Mouse (Mus musculus): ENCODE measurements around the gene Syt7. TPM values are rescaled to one million over a fixed set of nuclear protein-coding genes. Genes with fewer than 3 reads are reported as not detected.

The Syt7 gene
- total RNA-seq, 2 experiments from 2014 or later, result 258 to 328 TPM

Other genes with a start within 250 kb of the Syt7 start
- gene Fads1, start 206.2 kb upstream of the Syt7 start, total RNA-seq (2021), result 100 to 1,000 TPM; 181 to 195 TPM
- gene Tmem258, start 185.1 kb upstream of the Syt7 start, total RNA-seq (2021), result 10 to 100 TPM; 84.3 to 92.4 TPM
- 1 to 10 TPM; 9.1 to 9.4 TPM for gene Fen1, start 184.9 kb upstream of the Syt7 start, total RNA-seq (2021)
- gene Myrf, start 148.3 kb upstream of the Syt7 start, total RNA-seq (2021), result 10 to 100 TPM; 30.5 to 32.4 TPM
- 100 to 1,000 TPM; 121 to 142 TPM for gene Dagla, start 84.2 kb upstream of the Syt7 start, total RNA-seq (2021)
- 10 to 100 TPM; 76.2 to 78.9 TPM for gene Lrrc10b, start 68.4 kb downstream of the Syt7 start, total RNA-seq (2021)
- gene Ppp1r32, start 93.8 kb downstream of the Syt7 start, total RNA-seq (2021), result 1 to 10 TPM; 1.7 to 3.4 TPM
- 10 to 100 TPM; 65.9 to 72.2 TPM for gene Cpsf7, start 136.2 kb downstream of the Syt7 start, total RNA-seq (2021)
- gene Sdhaf2, start 137.1 kb downstream of the Syt7 start, total RNA-seq (2021), result 10 to 100 TPM; 52.4 to 60.0 TPM
- gene Tmem216, start 167.1 kb downstream of the Syt7 start, total RNA-seq (2021), result 10 to 100 TPM; 11.1 to 11.2 TPM
- gene Cyb561a3, start 188.1 kb downstream of the Syt7 start, total RNA-seq (2021), result 10 to 100 TPM; 10.9 to 13.1 TPM
- gene Tmem138, start 188.3 kb downstream of the Syt7 start, total RNA-seq (2021), result 10 to 100 TPM; 12.6 to 13.9 TPM
- gene Ddb1, start 216.2 kb downstream of the Syt7 start, total RNA-seq (2021), result 100 to 1,000 TPM; 196 to 211 TPM
- 10 to 100 TPM; 18.5 to 21.8 TPM for gene Tkfc, start 216.6 kb downstream of the Syt7 start, total RNA-seq (2021)
- gene Vwce, start 245.1 kb downstream of the Syt7 start, total RNA-seq (2021), result under 1 TPM; 0.14 to 0.22 TPM

All from layer of hippocampus, postnatal 25 days (tissue).